Mouse (Mus musculus): ENCODE measurements around the gene Hnrnpul1. TPM values are rescaled to one million over a fixed set of nuclear protein-coding genes. Genes with fewer than 3 reads are reported as not detected.
A peak's percentile ranks its signal among the peaks of the same experiment; 100 is the strongest.

Hnrnpul1 gene
- polyA plus RNA-seq, 1 experiment from 2014 or later, result 52.9 TPM

- peaks cover 13% of the 10 kb centered on the region for H3K27me3 ChIP-seq (ENCODE audit: control insufficient read depth, insufficient read depth, low read length)
- no peak overlapping the region for H3K27ac ChIP-seq (ENCODE audit: low read depth, low read length)
- no peaks in the 10 kb centered on the region for H3K36me3 ChIP-seq (ENCODE audit: control insufficient read depth, insufficient read depth, low read length)
- no peak overlapping the region for H3K4me3 ChIP-seq (ENCODE audit: low read depth, low read length)
- 0 out of 2 replicates have a peak, but pooled peaks cover 2% of the 10 kb centered on the region for H3K4me1 ChIP-seq (ENCODE audit: control insufficient read depth, insufficient read depth, low read length)
- H3K9ac ChIP-seq (replicated peaks; ENCODE audit: low read depth, low read length), result no peak overlapping the region
- H3K4me2 ChIP-seq (ENCODE audit: low read depth, low read length), result no peak overlapping the region
- ATAC-seq (ENCODE audit: low read depth), result peak; percentile 44; the same call in 1 of the 2 replicates
- H3K9me3 ChIP-seq (ENCODE audit: control insufficient read depth, low read length), result no peaks in the 10 kb centered on the region
- 27% methylated on average over 8 of the region's 8 CpGs for WGBS
Observed at GRCm38 (mm10) chr7:25694104-25694503, 60.5 kb downstream of the Hnrnpul1 start.

DNA sequence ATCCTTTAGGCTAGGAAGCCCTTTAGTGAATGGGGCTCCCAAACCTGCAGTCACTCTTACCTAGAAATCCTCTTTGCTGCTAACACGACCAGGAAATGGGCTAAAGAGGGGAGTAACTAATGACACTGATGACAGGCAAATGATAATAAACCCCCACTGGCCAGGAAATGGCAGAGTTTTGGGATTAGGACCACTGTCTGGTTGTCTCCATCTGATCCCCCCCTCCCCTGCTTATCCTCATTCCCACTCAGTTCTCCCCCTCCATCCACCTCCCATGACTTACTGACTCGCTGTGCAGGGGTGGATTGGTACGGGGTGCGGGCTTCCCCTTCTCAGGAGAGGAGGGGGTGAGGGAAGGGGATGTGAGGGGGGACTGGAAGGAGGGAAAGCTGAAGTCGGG lies 64.5 kb downstream of the Hnrnpul1 start:
- no peak for ATAC-seq (ENCODE audit: low read depth)
- Histone ChIP-seq H3K9ac (replicated peaks; ENCODE audit: low read depth, low read length) (no peak overlapping the region), H3K4me3 (ENCODE audit: low read depth, low read length) (no peak overlapping the region), H3K9me3 (ENCODE audit: control insufficient read depth, low read length) (no peaks in the 10 kb centered on the region), H3K27ac (ENCODE audit: low read depth, low read length) (no peak overlapping the region), H3K36me3 (ENCODE audit: control insufficient read depth, insufficient read depth, low read length) (no peaks in the 10 kb centered on the region), H3K4me2 (ENCODE audit: low read depth, low read length) (no peak overlapping the region), H3K27me3 (ENCODE audit: control insufficient read depth, insufficient read depth, low read length) (peaks cover 47% of the 10 kb centered on the region), H3K4me1 (ENCODE audit: control insufficient read depth, insufficient read depth, low read length) (peaks cover 13% of the 10 kb centered on the region)
- WGBS, result 26% methylated on average over 5 of the region's 5 CpGs

GRCm38 (mm10) chr7:25689603-25690021 lies 64.9 kb downstream of the Hnrnpul1 start:
- 8% methylated on average over 12 of the region's 12 CpGs for WGBS
- H3K27me3 ChIP-seq (ENCODE audit: control insufficient read depth, insufficient read depth, low read length), result peaks cover 47% of the 10 kb centered on the region
- no peak for ATAC-seq (ENCODE audit: low read depth)

GRCm38 (mm10) chr7:25688810-25689586 lies 65.6 kb downstream of the Hnrnpul1 start:
- H3K36me3 ChIP-seq (ENCODE audit: control insufficient read depth, insufficient read depth, low read length), result no peaks in the 10 kb centered on the region
- 0 out of 2 replicates have a peak, but pooled peaks have one; percentile 21 for ATAC-seq (ENCODE audit: low read depth)
- peaks cover 47% of the 10 kb centered on the region for H3K27me3 ChIP-seq (ENCODE audit: control insufficient read depth, insufficient read depth, low read length)
- peak overlapping the region; percentile 37 for H3K4me3 ChIP-seq (ENCODE audit: low read depth, low read length)
- H3K9me3 ChIP-seq (ENCODE audit: control insufficient read depth, low read length), result no peaks in the 10 kb centered on the region
- H3K4me2 ChIP-seq (ENCODE audit: low read depth, low read length), result peak overlapping the region; percentile 52
- peak overlapping the region; percentile 30; the same call in 1 of the 2 replicates for H3K9ac ChIP-seq (replicated peaks; ENCODE audit: low read depth, low read length)
- H3K4me1 ChIP-seq (ENCODE audit: control insufficient read depth, insufficient read depth, low read length), result peaks cover 13% of the 10 kb centered on the region
- WGBS, result under 1% methylated on average over 47 of the region's 52 CpGs
- H3K27ac ChIP-seq (ENCODE audit: low read depth, low read length), result no peak overlapping the region

More at GRCm38 (mm10) chr7:25689603-25690021, 64.9 kb downstream of the Hnrnpul1 start:
- Histone ChIP-seq H3K9ac (replicated peaks; ENCODE audit: low read depth, low read length) (peak overlapping the region; percentile 30; the same call in 1 of the 2 replicates), H3K4me1 (ENCODE audit: control insufficient read depth, insufficient read depth, low read length) (peaks cover 13% of the 10 kb centered on the region), H3K27ac (ENCODE audit: low read depth, low read length) (no peak overlapping the region), H3K36me3 (ENCODE audit: control insufficient read depth, insufficient read depth, low read length) (no peaks in the 10 kb centered on the region), H3K4me2 (ENCODE audit: low read depth, low read length) (peak overlapping the region; percentile 52), H3K4me3 (ENCODE audit: low read depth, low read length) (peak overlapping the region; percentile 37), H3K9me3 (ENCODE audit: control insufficient read depth, low read length) (no peaks in the 10 kb centered on the region)

- WGBS, result under 1% methylated on average over 46 of the region's 47 CpGs
- ATAC-seq (ENCODE audit: low read depth), result peak; percentile 17; the same call in 1 of the 2 replicates
- Histone ChIP-seq H3K9me3 (ENCODE audit: control insufficient read depth, low read length) (no peaks in the 10 kb centered on the region), H3K27ac (ENCODE audit: low read depth, low read length) (no peak overlapping the region), H3K36me3 (ENCODE audit: control insufficient read depth, insufficient read depth, low read length) (no peaks in the 10 kb centered on the region), H3K4me1 (ENCODE audit: control insufficient read depth, insufficient read depth, low read length) (peaks cover 13% of the 10 kb centered on the region), H3K27me3 (ENCODE audit: control insufficient read depth, insufficient read depth, low read length) (peaks cover 47% of the 10 kb centered on the region), H3K4me3 (ENCODE audit: low read depth, low read length) (peak overlapping the region; percentile 37), H3K9ac (replicated peaks; ENCODE audit: low read depth, low read length) (0 out of 2 replicates have a peak overlapping the region, but pooled peaks have one; percentile 21), H3K4me2 (ENCODE audit: low read depth, low read length) (peak overlapping the region; percentile 52)
Observed at GRCm38 (mm10) chr7:25687811-25688401, 66.7 kb downstream of the Hnrnpul1 start.

- no peak within 1 kb of the TSS for H3K27ac ChIP-seq (ENCODE audit: low read depth, low read length)
- H3K36me3 ChIP-seq (ENCODE audit: control insufficient read depth, insufficient read depth, low read length), result no peaks in the 10 kb centered on the region
- H3K4me2 ChIP-seq (ENCODE audit: low read depth, low read length), result peak within 1 kb of the TSS; percentile 52
- ATAC-seq (ENCODE audit: low read depth), result 0 out of 2 replicates have a peak, but pooled peaks have one; percentile 16
- peak within 1 kb of the TSS; percentile 37 for H3K4me3 ChIP-seq (ENCODE audit: low read depth, low read length)
- H3K4me1 ChIP-seq (ENCODE audit: control insufficient read depth, insufficient read depth, low read length), result peaks cover 13% of the 10 kb centered on the region
- WGBS, result 2% methylated on average over 51 of the region's 69 CpGs
- H3K27me3 ChIP-seq (ENCODE audit: control insufficient read depth, insufficient read depth, low read length), result peaks cover 47% of the 10 kb centered on the region
- H3K9me3 ChIP-seq (ENCODE audit: control insufficient read depth, low read length), result no peaks in the 10 kb centered on the region
- H3K9ac ChIP-seq (replicated peaks; ENCODE audit: low read depth, low read length), result peak within 1 kb of the TSS; percentile 41
Observed at GRCm38 (mm10) chr7:25686680-25687531, 67.7 kb downstream of the Hnrnpul1 start, which contains the start of gene Tgfb1. Gene Tgfb1, plus strand, starts transcription at chr7:25687002.

GRCm38 (mm10) chr7:25685926-25686470 lies 68.6 kb downstream of the Hnrnpul1 start:
- Histone ChIP-seq H3K4me2 (ENCODE audit: low read depth, low read length) (no peak overlapping the region), H3K27me3 (ENCODE audit: control insufficient read depth, insufficient read depth, low read length) (peaks cover 47% of the 10 kb centered on the region), H3K4me1 (ENCODE audit: control insufficient read depth, insufficient read depth, low read length) (peaks cover 13% of the 10 kb centered on the region), H3K4me3 (ENCODE audit: low read depth, low read length) (no peak overlapping the region), H3K9ac (replicated peaks; ENCODE audit: low read depth, low read length) (peak overlapping the region; percentile 1; the same call in 1 of the 2 replicates), H3K27ac (ENCODE audit: low read depth, low read length) (no peak overlapping the region), H3K36me3 (ENCODE audit: control insufficient read depth, insufficient read depth, low read length) (no peaks in the 10 kb centered on the region), H3K9me3 (ENCODE audit: control insufficient read depth, low read length) (no peaks in the 10 kb centered on the region)
- 67% methylated on average over 21 of the region's 21 CpGs for WGBS
- ATAC-seq (ENCODE audit: low read depth), result no peak

GRCm38 (mm10) chr7:25684659-25685058 lies 69.9 kb downstream of the Hnrnpul1 start:
- Histone ChIP-seq H3K27me3 (ENCODE audit: control insufficient read depth, insufficient read depth, low read length) (peaks cover 39% of the 10 kb centered on the region), H3K27ac (ENCODE audit: low read depth, low read length) (no peak overlapping the region), H3K4me2 (ENCODE audit: low read depth, low read length) (no peak overlapping the region), H3K4me1 (ENCODE audit: control insufficient read depth, insufficient read depth, low read length) (peaks cover 19% of the 10 kb centered on the region), H3K36me3 (ENCODE audit: control insufficient read depth, insufficient read depth, low read length) (no peaks in the 10 kb centered on the region), H3K9ac (replicated peaks; ENCODE audit: low read depth, low read length) (no peak overlapping the region), H3K4me3 (ENCODE audit: low read depth, low read length) (no peak overlapping the region), H3K9me3 (ENCODE audit: control insufficient read depth, low read length) (no peaks in the 10 kb centered on the region)
- WGBS, result 86% methylated on average over 6 of the region's 6 CpGs
- no peak for ATAC-seq (ENCODE audit: low read depth)
